Mouse (Mus musculus): Measurements from ENCODE around the gene Gm20388.

DNA sequence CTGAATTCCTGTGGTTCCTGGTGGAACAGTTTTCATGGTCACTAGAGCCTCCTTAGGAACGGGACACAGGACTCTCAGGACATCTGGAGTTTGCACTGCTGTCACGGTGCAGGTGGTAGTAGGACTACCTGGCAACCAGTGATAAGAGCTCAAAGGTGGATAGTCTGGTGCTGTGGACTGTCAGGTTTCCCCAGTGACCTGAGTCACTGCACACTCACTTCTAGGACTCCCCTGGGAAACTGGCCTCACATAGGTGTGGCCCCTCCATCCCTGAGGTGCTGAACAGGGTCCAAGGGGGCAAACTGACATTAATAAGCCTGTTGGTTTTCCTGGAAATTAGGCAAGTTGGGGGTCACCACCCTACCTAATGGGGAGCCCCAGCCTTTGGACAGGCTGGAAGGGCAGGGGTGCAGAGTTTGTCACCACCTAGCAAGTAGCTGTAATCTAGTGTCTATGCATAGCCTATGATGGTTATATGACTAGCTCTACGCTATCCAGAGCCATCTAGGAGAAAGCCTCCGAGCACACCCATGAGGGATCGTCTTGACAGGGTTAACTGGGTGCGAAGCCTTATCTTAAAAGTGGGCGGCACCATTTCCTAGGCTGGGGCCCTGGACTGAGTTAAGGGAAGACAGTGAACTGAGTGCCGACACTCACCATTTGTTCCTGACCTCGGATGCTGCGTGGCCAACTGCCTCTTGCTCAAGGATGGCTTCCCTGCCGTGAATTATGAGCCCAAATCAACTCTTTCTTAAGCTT is 769.2 kb downstream of the Gm20388 start:
- TF ChIP-seq EP300 (IDR thresholded peaks at IDR 0.05; ENCODE audit: low read depth) = no peak
- TF ChIP-seq CTCF (IDR thresholded peaks at IDR 0.05; ENCODE audit: low read depth) = no peak

Measured in liver, embryonic 14.5 days (tissue).